In the genomic region with DNA sequence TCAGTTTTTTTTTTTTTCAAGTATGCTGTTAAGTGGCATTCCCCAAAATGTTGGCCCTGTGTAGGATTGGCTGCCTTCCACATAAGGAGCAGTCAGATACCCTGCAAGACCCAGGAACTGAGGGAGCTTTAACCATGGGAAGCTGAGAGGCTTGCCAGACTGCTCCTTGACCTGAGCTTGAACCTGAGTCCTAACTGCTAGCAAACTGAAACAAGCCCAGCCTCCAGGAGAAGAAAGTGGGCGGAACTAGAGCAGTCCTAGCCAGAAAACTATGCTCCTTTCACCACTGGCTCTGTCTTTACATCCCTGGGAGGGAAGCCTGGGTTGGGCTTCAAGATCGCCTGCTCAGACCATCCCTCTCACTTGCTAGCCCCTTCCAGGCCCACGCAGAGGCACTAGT, we compare ENCODE assay signal across 16 mouse cellular contexts.
DNase-seq lines count a peak whose midpoint lies in the region; ATAC-seq and TF ChIP-seq lines count a peak whose summit lies in the region.
"Had no signal": no experiment of that assay in that cellular context is flagged by ENCODE, and none has a peak within 500 bp of the region (broad histone marks: within the 10 kb centered on the region; RNA-seq: fewer than 3 reads in every experiment).

No protein-coding gene starts in this region.

- H3K27ac ChIP-seq in intestine, embryonic 15.5 days: no peak overlapping the region
- no peak overlapping the region for H3K27ac ChIP-seq in intestine, postnatal 0 days (ENCODE audit: low read depth, low read length)
- peak overlapping the region; percentile 31; the same call in 1 of the 2 replicates for H3K27ac ChIP-seq in stomach, embryonic 15.5 days
- H3K27ac ChIP-seq in layer of hippocampus, adult 2 months: no peak overlapping the region
- H3K27ac ChIP-seq: forebrain, embryonic 12.5 days; hindbrain, embryonic 15.5 days; kidney, embryonic 15.5 days; macrophage had no signal

- no peaks in the 10 kb centered on the region for H3K27me3 ChIP-seq in intestine, embryonic 15.5 days (replicated peaks)
- no peaks in the 10 kb centered on the region for H3K27me3 ChIP-seq in intestine, postnatal 0 days (replicated peaks; ENCODE audit: control insufficient read depth, insufficient read depth, low read length)
- H3K27me3 ChIP-seq in stomach, embryonic 15.5 days (replicated peaks): no peaks in the 10 kb centered on the region
- H3K27me3 ChIP-seq: forebrain, embryonic 12.5 days; heart, embryonic 12.5 days; hindbrain, embryonic 15.5 days; kidney, embryonic 15.5 days had no signal

- H3K4me1 ChIP-seq in intestine, embryonic 15.5 days (replicated peaks): no peaks in the 10 kb centered on the region
- H3K4me1 ChIP-seq in intestine, postnatal 0 days (replicated peaks; ENCODE audit: control insufficient read depth, insufficient read depth, low read length): no peaks in the 10 kb centered on the region
- no peaks in the 10 kb centered on the region for H3K4me1 ChIP-seq in lung, adult 2 months (ENCODE audit: control insufficient read depth, insufficient read depth, low read length)
- H3K4me1 ChIP-seq in stomach, embryonic 15.5 days: peaks cover 5% of the 10 kb centered on the region; the same call in 1 of the 2 replicates
- H3K4me1 ChIP-seq: forebrain, embryonic 12.5 days; heart, embryonic 12.5 days; hindbrain, embryonic 15.5 days had no signal

- no peak overlapping the region for H3K4me2 ChIP-seq in intestine, embryonic 15.5 days (replicated peaks)
- no peak overlapping the region for H3K4me2 ChIP-seq in intestine, postnatal 0 days (replicated peaks; ENCODE audit: low read depth)
- no peak overlapping the region for H3K4me2 ChIP-seq in stomach, embryonic 15.5 days
- H3K4me2 ChIP-seq: forebrain, embryonic 12.5 days; heart, embryonic 12.5 days; hindbrain, embryonic 15.5 days; kidney, embryonic 15.5 days had no signal

- 38% methylated on average over 3 of the region's 3 CpGs for WGBS in intestine, embryonic 15.5 days
- WGBS in intestine, postnatal 0 days: 66% methylated on average over 3 of the region's 3 CpGs
- WGBS in lung, adult 2 months: 55% methylated on average over 3 of the region's 3 CpGs
- 48% methylated on average over 3 of the region's 3 CpGs for WGBS in stomach, embryonic 15.5 days

- TF ChIP-seq POLR2A in brain, embryonic 14.5 days (IDR thresholded peaks at IDR 0.05; ENCODE audit: borderline replicate concordance, extremely low read depth, insufficient read depth, insufficient read length, poor library complexity, severe bottlenecking): no peak
- no peak for TF ChIP-seq POLR2A in lung, adult 2 months (IDR thresholded peaks at IDR 0.05; ENCODE audit: borderline replicate concordance, extremely low read depth, low read depth, low read length)

- ATAC-seq in intestine, embryonic 15.5 days: peak; percentile 31; the same call in 1 of the 2 replicates
- no peak for ATAC-seq in intestine, postnatal 0 days
- peak; percentile 39; the same call in 1 of the 2 replicates for ATAC-seq in stomach, embryonic 15.5 days (ENCODE audit: insufficient read depth, low FRiP score, low read depth)
- ATAC-seq in megakaryocyte-erythroid progenitor cell, adult 5-6 weeks (replicated peaks; ENCODE audit: low FRiP score, low TSS enrichment, poor library complexity, severe bottlenecking): no peak

- no peaks in the 10 kb centered on the region for H3K9me3 ChIP-seq in intestine, embryonic 15.5 days
- no peaks in the 10 kb centered on the region for H3K9me3 ChIP-seq in intestine, postnatal 0 days (ENCODE audit: control insufficient read depth)
- no peaks in the 10 kb centered on the region for H3K9me3 ChIP-seq in stomach, embryonic 15.5 days
- H3K9me3 ChIP-seq: forebrain, embryonic 12.5 days; heart, embryonic 12.5 days; hindbrain, embryonic 15.5 days; kidney, embryonic 15.5 days had no signal

- H3K36me3 ChIP-seq in intestine, embryonic 15.5 days: no peaks in the 10 kb centered on the region
- no peaks in the 10 kb centered on the region for H3K36me3 ChIP-seq in intestine, postnatal 0 days (ENCODE audit: control insufficient read depth, insufficient read depth)
- H3K36me3 ChIP-seq in stomach, embryonic 15.5 days: no peaks in the 10 kb centered on the region
- H3K36me3 ChIP-seq: forebrain, embryonic 12.5 days; heart, embryonic 12.5 days; hindbrain, embryonic 15.5 days; kidney, embryonic 15.5 days had no signal

- H3K9ac ChIP-seq in intestine, embryonic 15.5 days: no peak overlapping the region
- H3K9ac ChIP-seq in intestine, postnatal 0 days (ENCODE audit: low read depth, low read length): no peak overlapping the region
- no peak overlapping the region for H3K9ac ChIP-seq in stomach, embryonic 15.5 days
- H3K9ac ChIP-seq: forebrain, embryonic 12.5 days; heart, embryonic 12.5 days; hindbrain, embryonic 15.5 days; kidney, embryonic 15.5 days had no signal

- no peak overlapping the region for H3K4me3 ChIP-seq in intestine, embryonic 15.5 days (replicated peaks)
- no peak overlapping the region for H3K4me3 ChIP-seq in intestine, postnatal 0 days (ENCODE audit: low read depth, low read length)
- H3K4me3 ChIP-seq in lung, adult 2 months (replicated peaks; ENCODE audit: extremely low read depth, low read depth, low read length): no peak overlapping the region
- no peak overlapping the region for H3K4me3 ChIP-seq in stomach, embryonic 15.5 days (replicated peaks)
- H3K4me3 ChIP-seq in layer of hippocampus, adult 2 months: no peak overlapping the region
- H3K4me3 ChIP-seq: forebrain, embryonic 12.5 days; heart, embryonic 12.5 days; hindbrain, embryonic 15.5 days; kidney, embryonic 15.5 days had no signal

- DNase-seq in brain, embryonic 14.5 days (ENCODE audit: low read depth): peak; percentile 12
- DNase-seq in lung, adult 2 months: peak; percentile 53
- no peak for DNase-seq in layer of hippocampus, adult 2 months (ENCODE audit: low spot score in 2 of 2)
- no peak for DNase-seq in layer of hippocampus, adult 9-10 months (ENCODE audit: low spot score)
- DNase-seq: adrenal gland, postnatal 25 days; cerebellum, adult 11 months; layer of hippocampus, postnatal 36 days had no signal

- TF ChIP-seq CTCF in intestine, postnatal 0 days (IDR thresholded peaks at IDR 0.05; ENCODE audit: low read depth): no peak
- no peak for TF ChIP-seq CTCF in brain, embryonic 14.5 days (IDR thresholded peaks at IDR 0.05; ENCODE audit: borderline replicate concordance, extremely low read depth, insufficient read depth, insufficient read length)
- TF ChIP-seq CTCF in lung, adult 2 months (IDR thresholded peaks at IDR 0.05; ENCODE audit: insufficient read depth, low read length): no peak
- TF ChIP-seq CTCF in layer of hippocampus, adult 2 months (conservative IDR thresholded peaks at IDR 0.05): no peak

Comparison
In these comparisons a context has a peak if more than half of its experiments do, and no peak if none do; other contexts are left out.
1. ATAC-seq: peak in intestine, embryonic 15.5 days (single experiment) and stomach, embryonic 15.5 days (single experiment); none in intestine, postnatal 0 days (single experiment) and megakaryocyte-erythroid progenitor cell, adult 5-6 weeks (single experiment).
2. DNase-seq: peak in brain, embryonic 14.5 days (single experiment) and lung, adult 2 months (single experiment); none in layer of hippocampus, adult 2 months (0 of 2) and layer of hippocampus, adult 9-10 months (single experiment).